Mouse (Mus musculus) brown adipose tissue, adult 24 weeks (tissue): ENCODE measurements at regions not wholly inside any gene's neighbourhood (a gene's known extent, or its start where the extent isn't known, plus 50 kb on each side); places are given as distances from the start of the nearest gene placed in this dataset.

Source experiments
- H3K27ac ChIP-seq: fragments of 200-500 bp; replicated peaks from 2 replicates; pipeline ENCODE4 v1.5.1; 2012; ENCODE audit warnings: low read depth, mild to moderate bottlenecking, low read length
- H3K4me1 ChIP-seq: fragments of 200-500 bp; 2 replicates; pipeline ENCODE4 v1.6.1; 2012; ENCODE audit warnings: low read length, mixed read lengths; ENCODE audit not compliant: control insufficient read depth, insufficient read depth, insufficient read length
- H3K4me3 ChIP-seq: fragments of 200-500 bp; 2 replicates; pipeline ENCODE4 v1.5.1; 2012; ENCODE audit warnings: low read depth, mild to moderate bottlenecking, low read length, moderate library complexity; ENCODE audit not compliant: insufficient read depth

DNA sequence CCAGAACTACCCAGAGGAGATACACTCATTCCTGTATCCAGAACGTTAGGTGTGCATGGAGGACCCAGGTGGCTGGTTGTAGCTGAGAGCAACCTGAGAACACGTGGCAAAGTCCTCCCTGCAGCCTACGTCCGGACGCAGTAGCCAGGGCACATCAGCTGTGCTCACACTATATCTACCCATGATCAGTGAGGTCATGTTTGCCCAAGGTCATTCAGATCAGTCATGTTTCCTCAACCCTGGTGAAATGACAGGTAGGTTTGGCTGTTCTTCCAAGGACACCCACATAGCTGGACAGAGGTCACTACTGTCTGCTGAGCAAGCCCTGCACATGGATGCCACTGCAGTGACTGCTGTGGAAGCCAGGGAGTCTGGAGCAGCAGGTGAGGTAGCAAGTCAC is 109.8 kb upstream of the Irf2bp2 start:
- Histone ChIP-seq H3K4me1 (peaks cover 27% of the 10 kb centered on the region), H3K4me3 (no peak overlapping the region), H3K27ac (no peak overlapping the region)

DNA sequence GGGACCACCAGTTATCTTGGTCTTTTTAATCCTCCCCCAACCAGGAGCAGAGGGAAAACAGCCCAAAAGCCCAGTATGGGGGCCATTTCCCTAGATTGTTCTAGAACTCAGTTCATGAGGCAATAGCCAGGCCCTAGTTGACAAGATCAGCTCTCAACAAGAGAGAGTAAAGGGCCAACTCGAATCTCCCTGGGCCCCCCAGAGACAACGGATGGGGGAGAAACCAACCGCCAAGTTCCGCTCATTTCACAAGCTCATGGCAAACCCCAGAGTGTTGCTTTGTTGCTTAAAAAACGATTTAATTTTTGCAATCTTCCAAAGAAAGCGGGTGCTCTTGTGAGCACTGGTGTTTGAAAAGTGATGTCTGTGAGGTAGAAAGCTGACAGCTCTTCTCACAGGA is 108.5 kb upstream of the Irf2bp2 start:
- peak overlapping the region; percentile 15; the same call in 1 of the 2 replicates for H3K27ac ChIP-seq
- H3K4me1 ChIP-seq: peaks cover 26% of the 10 kb centered on the region

DNA sequence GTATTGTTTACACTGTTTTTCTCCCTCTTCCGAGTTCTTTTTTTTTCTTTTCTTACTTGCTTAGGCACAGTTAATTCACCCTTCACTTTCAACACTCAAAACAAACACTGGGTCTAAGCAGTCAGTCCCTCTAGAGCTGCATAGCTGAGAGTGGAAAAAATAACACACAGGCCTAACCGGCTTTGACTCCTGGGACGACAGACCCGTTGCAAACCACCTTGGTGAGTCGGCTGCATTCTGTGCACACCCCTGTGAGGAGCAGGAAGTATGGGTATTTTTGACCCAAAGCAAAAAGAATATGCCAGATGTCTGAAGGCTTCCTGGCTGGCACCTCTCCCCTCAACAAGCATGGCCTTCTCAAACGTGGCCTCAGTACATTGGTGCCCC is 105.6 kb upstream of the Irf2bp2 start:
- Histone ChIP-seq H3K27ac (0 out of 2 replicates have a peak overlapping the region, but pooled peaks have one; percentile 3), H3K4me1 (peaks cover 26% of the 10 kb centered on the region), H3K4me3 (no peak overlapping the region)

More for the DNA sequence above, 108.5 kb upstream of the Irf2bp2 start:
- H3K4me3 ChIP-seq: no peak overlapping the region

DNA sequence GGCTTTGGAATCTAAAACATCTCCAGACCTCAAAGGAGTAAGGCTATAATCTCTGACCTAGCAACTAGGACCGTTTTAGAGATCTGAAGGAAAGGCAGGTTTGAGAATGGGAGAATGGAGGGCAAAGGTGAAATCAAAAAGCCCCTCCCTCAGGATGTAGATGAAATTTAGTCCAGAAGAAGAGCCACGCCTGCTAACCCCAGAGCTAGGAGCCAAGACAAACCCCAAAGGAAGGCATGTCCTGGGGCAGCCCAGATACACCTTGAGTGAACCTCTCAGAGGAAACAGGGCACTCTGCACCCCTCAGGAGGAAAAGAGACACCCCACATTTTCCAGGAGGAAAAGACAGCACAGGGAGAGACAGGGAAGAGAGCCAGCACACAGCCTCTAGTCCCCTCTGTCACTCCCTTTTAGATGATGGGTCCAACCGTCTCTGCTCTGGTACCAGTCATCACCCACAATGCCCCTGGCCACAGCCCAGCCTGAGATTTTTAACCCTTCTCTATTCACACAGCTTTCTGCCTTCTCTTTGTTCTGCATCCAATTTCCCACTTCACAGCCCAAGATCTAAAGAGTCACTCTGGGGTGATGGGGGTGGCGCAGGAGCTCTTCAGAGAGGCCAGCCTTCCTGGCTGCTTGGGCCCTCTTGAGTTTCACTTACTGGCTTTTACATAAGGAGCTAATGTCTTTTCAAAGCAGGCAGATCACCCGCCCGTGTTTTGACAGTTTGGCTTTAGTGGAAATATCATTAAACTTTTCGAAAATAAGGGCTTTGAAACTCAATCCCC is 105.0 kb upstream of the Irf2bp2 start:
- H3K27ac ChIP-seq: no peak overlapping the region
- no peak overlapping the region for H3K4me3 ChIP-seq
- H3K4me1 ChIP-seq: peaks cover 26% of the 10 kb centered on the region

DNA sequence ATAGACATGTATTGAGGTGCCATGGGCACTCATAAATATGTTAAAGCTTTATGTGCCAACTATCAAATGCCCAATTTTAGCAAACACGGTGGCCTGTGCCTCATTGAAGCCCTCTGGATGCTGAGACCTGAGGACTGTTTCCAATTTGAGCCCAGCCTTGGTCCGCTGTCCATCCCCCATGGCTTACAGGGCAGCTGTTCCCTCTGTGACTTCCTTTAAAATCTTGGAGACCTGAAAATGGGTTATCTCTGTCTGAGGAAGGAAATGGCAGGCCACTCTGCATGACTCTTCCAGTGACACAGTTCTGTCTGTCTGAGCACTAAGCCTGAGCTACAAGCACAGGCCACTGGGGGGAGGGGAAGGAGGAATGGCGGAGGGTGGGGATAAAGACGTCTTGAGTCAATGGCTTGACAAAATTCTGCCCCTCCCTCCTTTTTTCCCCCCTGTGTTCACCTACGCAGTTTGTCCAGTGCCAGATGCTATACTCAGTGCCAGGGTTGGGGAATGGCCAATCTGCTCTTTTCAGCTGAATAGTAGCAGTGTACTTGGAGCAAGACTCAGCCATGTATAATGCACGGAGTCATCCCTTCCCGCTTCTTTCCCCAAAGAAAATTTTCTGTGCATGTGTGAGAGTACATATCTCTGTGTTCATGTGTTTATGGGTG is 102.7 kb upstream of the Irf2bp2 start:
- Histone ChIP-seq H3K27ac (no peak overlapping the region), H3K4me3 (no peak overlapping the region), H3K4me1 (peaks cover 28% of the 10 kb centered on the region)

DNA sequence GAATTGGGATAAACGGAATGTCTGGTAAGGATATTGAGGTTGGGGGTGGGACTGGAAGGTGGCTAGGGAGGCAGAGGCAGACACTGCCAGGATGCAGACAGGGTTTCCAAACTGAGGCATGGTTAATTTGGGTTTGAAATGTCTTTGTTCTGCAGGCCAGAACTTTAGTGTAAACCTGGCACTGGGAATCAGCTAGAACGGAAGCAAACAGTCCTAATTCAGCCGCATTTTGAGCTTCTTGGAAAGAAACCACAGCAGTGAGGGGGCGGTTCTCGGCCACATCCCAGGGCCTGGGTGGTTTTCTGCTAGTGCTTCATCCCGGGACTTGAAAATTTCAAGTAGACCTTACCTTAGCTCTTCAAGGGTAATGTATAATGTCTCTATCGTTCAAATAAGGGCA is 100.6 kb upstream of the Irf2bp2 start:
- no peak overlapping the region for H3K4me3 ChIP-seq
- H3K27ac ChIP-seq: no peak overlapping the region
- peaks cover 18% of the 10 kb centered on the region for H3K4me1 ChIP-seq

DNA sequence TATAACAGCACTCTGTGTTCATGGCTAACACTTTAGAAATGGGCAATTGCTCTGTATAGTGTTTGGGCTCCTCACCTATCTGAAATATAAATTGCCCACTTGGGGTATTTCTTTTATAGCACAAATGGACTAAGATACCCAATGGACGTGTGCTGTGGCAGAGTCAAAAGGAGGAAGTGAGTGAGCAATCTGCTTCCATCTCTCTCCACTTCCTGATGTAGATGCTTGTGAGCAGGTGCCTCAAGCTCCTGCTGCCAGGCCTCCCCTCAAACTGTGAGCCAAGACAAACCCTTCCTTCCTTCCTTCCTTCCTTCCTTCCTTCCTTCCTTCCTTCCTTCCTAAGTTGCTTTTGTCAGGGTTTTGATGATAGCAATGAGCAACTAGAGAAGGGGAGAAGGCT is 99.9 kb upstream of the Irf2bp2 start:
- Histone ChIP-seq H3K4me3 (no peak overlapping the region), H3K27ac (no peak overlapping the region), H3K4me1 (peaks cover 11% of the 10 kb centered on the region)

DNA sequence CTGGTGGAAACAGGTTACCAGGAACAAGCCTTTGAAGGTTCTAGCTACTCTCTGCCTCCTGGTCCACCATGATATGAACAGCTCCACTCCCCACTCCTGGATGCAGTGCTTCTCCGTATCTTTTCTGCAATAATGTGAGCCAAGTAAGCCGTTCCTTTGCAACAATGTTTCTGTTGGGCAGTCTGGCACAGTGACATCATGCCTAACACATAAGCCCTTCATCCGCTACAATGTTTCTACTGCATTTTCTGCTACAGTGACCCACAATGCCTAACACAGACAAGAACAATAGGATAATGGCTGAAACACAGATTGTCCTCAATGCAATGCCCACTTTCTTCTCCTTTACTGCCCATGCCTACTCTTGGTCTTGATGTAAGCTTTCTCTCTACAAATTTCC is 98.9 kb upstream of the Irf2bp2 start:
- Histone ChIP-seq H3K27ac (no peak overlapping the region), H3K4me1 (peaks cover 9% of the 10 kb centered on the region), H3K4me3 (no peak overlapping the region)

DNA sequence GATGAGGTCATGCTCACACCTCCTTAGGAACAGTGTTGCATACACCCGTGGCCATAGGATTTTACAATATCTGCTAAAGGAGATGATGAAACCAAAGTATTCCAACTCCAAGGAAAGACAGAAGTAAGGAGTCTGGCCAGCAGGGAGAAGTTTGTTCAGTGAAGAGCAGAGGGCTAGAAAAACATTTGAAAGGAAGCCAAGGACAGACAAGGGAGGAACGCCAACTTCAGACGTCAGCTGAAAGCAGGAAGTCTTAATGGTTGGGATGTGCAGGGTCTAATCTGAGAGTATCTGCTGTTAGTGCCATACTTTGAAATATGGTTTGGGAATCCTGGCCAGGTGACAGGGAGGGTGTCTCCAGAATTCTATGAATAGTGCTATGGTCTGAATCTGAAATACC is 98.5 kb upstream of the Irf2bp2 start:
- Histone ChIP-seq H3K4me3 (no peak overlapping the region), H3K4me1 (peaks cover 9% of the 10 kb centered on the region), H3K27ac (no peak overlapping the region)

DNA sequence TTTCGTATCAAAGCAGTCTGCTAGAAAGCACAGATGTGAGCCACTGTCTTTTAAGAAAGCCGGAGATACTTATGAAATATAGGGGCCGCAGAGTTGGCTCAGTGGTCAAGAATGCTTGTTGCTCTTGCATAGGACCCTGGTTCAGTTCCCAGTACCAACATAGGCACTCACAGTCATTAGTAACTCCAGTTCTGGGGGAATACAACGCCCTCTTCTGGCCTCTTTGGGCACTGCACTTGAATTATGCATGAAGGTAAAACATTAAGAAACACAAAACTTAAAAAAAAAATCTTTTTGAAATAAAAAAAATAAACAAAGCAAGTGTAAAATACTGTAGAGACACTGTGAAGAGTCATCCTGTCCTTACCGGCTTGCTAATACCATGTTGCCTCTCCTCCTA is 94.7 kb upstream of the Irf2bp2 start:
- H3K27ac ChIP-seq: no peak overlapping the region
- peaks cover 19% of the 10 kb centered on the region for H3K4me1 ChIP-seq
- H3K4me3 ChIP-seq: no peak overlapping the region

DNA sequence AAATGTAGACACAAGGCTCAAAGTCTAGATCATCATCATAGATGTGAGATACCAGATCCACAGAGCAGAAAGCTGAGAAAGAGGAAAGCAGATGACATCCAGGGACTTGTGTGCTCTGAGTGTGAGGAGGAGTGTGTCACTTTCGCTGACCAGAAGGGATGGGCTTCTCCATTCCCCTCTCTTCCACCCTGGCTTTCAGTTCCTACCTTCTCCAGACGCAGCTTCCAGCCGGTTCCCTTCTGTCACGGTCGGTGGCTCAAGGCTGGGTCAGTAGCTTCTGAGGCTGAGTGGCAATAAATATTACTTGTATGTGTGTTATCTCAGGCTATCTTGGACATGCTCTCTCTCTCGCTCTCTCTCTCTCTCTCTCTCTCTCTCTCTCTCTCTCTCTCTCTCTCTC is 94.2 kb upstream of the Irf2bp2 start:
- Histone ChIP-seq H3K27ac (no peak overlapping the region), H3K4me1 (peaks cover 19% of the 10 kb centered on the region), H3K4me3 (no peak overlapping the region)

DNA sequence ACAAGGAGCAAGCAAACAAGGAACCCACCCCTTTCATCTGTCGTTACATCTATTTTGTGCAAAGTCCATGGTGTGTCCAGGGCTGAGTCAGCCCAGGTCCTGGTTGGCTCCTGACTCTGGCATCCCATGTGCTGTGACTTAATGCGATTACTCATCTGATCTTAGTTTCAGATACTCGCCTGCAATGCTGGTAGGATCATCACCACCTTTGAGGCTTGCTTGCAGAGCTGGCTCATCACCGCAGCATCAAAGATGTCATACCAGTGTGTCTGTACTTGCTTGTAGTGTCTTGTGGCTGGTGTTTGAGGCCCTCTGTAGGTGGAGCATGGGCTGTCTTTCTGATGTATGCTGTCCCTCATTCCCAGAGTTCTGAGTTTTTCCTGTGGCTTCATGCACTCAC is 93.0 kb upstream of the Irf2bp2 start:
- H3K4me3 ChIP-seq: no peak overlapping the region
- H3K4me1 ChIP-seq: peaks cover 12% of the 10 kb centered on the region
- H3K27ac ChIP-seq: no peak overlapping the region

DNA sequence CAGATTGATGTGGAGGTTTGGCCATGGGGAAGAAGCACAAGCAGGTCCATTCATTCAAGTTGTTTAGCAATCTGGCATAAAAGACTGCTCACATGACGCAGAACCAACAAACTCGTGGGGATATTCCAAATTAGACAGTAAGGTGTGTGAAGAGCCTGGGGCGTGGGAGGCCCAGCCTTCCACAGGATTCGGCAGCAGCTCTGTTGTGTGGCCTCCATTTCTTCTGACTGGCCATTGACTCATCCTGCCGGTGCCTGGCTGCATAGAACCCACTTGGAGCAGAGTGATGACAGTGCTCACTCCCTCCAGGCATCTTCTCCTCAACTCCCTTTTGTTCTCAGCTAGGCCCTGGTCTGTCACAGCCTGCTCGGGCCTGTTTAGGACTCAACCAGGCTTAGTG is 91.6 kb upstream of the Irf2bp2 start:
- peaks cover 10% of the 10 kb centered on the region for H3K4me1 ChIP-seq
- no peak overlapping the region for H3K4me3 ChIP-seq
- no peak overlapping the region for H3K27ac ChIP-seq

DNA sequence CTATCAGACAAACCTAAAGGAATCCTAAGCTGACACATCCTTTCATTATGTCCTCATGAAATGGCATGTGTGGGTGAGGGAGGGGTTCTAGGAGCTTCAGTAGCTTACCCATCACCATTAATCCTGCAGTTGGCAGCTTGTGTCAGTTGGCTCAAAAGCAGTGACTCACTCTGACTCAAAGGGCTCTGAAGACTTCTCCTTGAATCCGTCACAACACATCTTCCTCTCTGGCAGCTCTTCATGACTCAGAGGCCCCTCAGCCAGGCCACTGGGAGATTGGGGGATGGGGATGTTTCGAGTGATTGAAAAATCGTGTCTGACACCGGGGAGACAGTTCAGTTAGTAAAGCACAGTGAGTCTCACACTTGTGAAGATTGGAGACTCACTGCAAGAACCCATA is 90.2 kb upstream of the Irf2bp2 start:
- no peak overlapping the region for H3K4me3 ChIP-seq
- H3K4me1 ChIP-seq: peaks cover 10% of the 10 kb centered on the region
- no peak overlapping the region for H3K27ac ChIP-seq

DNA sequence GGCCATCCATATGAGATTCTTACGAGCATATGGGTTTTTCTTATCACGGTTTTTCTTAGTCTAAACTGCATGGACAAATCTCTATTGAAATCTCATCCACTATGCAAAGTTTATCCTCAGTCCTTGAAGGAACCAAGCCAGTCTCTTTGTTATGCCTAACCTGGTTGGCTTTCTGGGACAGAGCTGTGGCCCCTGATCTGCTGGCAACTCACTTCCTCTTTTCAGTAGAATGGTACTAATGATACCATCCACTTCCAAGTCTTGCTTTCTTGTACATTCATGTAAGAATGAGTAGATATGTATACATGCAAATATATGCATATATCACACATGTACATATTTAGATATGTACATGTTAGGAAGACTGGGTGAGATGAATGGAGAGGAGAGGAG is 89.8 kb upstream of the Irf2bp2 start:
- no peak overlapping the region for H3K27ac ChIP-seq
- peaks cover 10% of the 10 kb centered on the region for H3K4me1 ChIP-seq
- H3K4me3 ChIP-seq: no peak overlapping the region
